ENCODE assay signal across 9 mouse cellular contexts in the genomic region with DNA sequence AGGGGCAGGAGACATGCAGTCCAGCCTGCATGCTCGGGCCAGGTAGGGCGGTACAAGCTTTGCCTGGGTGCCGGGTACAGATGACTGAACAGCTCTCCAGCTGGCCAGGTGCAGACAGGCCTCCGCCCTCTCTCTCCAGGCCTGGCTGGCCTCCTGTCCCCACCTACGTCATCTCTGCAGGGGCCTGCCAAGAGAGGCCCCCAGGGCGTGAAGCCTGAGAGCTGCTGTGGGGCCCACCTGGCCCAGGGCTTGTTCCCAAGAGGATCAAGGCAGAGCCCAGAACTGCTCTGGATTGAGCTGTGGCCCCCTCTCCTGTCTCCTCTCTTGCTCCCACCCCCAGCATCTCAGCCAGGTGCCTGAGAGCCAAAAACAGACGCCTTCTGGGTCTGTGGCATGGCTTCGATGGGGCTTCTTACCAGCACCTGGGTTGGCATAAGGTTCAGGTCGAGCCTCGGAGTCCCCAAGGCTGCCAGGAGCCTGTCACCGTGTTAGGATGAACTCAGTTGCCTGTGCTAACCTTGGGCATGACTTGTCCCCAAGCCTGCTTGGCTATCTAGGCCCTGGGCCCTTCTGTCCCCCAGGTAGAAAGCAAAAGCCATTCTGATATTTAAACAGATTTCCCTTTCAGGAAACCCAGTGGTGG. TPM values are rescaled to one million over a fixed set of nuclear protein-coding genes. Genes with fewer than 3 reads are reported as not detected.
A peak's percentile ranks its signal among the peaks of the same experiment; 100 is the strongest.
DNase-seq lines count a peak whose midpoint lies in the region; ATAC-seq lines count a peak whose summit lies in the region.
"Had no signal": no experiment of that assay in that cellular context is flagged by ENCODE, and none has a peak within 500 bp of the region (broad histone marks: within the 10 kb centered on the region; RNA-seq: fewer than 3 reads in every experiment).

No protein-coding gene starts in this region.

- ATAC-seq in hindbrain, embryonic 16.5 days: no peak
- no peak for ATAC-seq in limb, embryonic 12.5 days (ENCODE audit: insufficient number of reproducible peaks, insufficient read depth, low FRiP score, low TSS enrichment, low read depth)
- ATAC-seq: forebrain, embryonic 15.5 days had no signal

- 84% methylated on average over 11 of the region's 11 CpGs for WGBS in hindbrain, embryonic 10.5 days
- WGBS in hindbrain, embryonic 16.5 days: 74% methylated on average over 11 of the region's 11 CpGs
- WGBS in limb, embryonic 12.5 days: 64% methylated on average over 11 of the region's 11 CpGs

- H3K9ac ChIP-seq in hindbrain, embryonic 16.5 days (ENCODE audit: low read depth, low read length): no peak overlapping the region
- H3K9ac ChIP-seq in limb, embryonic 12.5 days (replicated peaks): peak overlapping the region; percentile 35
- H3K9ac ChIP-seq: forebrain, embryonic 15.5 days had no signal

- peak overlapping the region; percentile 41; the same call in 1 of the 2 replicates for H3K27ac ChIP-seq in hindbrain, embryonic 10.5 days
- H3K27ac ChIP-seq in hindbrain, embryonic 16.5 days (ENCODE audit: low read depth, low read length): no peak overlapping the region
- H3K27ac ChIP-seq in limb, embryonic 12.5 days: 0 out of 2 replicates have a peak overlapping the region, but pooled peaks have one; percentile 35
- H3K27ac ChIP-seq: forebrain, embryonic 15.5 days had no signal

- no peaks in the 10 kb centered on the region for H3K9me3 ChIP-seq in hindbrain, embryonic 10.5 days
- H3K9me3 ChIP-seq in hindbrain, embryonic 16.5 days (ENCODE audit: control insufficient read depth, low read length): no peaks in the 10 kb centered on the region
- no peaks in the 10 kb centered on the region for H3K9me3 ChIP-seq in limb, embryonic 12.5 days
- H3K9me3 ChIP-seq: forebrain, embryonic 15.5 days had no signal

- no peak overlapping the region for H3K4me3 ChIP-seq in hindbrain, embryonic 10.5 days
- no peak overlapping the region for H3K4me3 ChIP-seq in hindbrain, embryonic 16.5 days (ENCODE audit: low read length)
- no peak overlapping the region for H3K4me3 ChIP-seq in limb, embryonic 12.5 days (replicated peaks)
- H3K4me3 ChIP-seq: forebrain, embryonic 15.5 days had no signal

- H3K27me3 ChIP-seq in hindbrain, embryonic 10.5 days (ENCODE audit: insufficient read depth, poor library complexity, severe bottlenecking): no peaks in the 10 kb centered on the region; the same call in 1 of the 2 replicates
- no peaks in the 10 kb centered on the region for H3K27me3 ChIP-seq in hindbrain, embryonic 16.5 days (replicated peaks; ENCODE audit: control insufficient read depth, insufficient read depth, low read length)
- H3K27me3 ChIP-seq in limb, embryonic 12.5 days: no peaks in the 10 kb centered on the region
- H3K27me3 ChIP-seq: forebrain, embryonic 15.5 days had no signal

- 0 out of 2 replicates have a peak, but pooled peaks cover 9% of the 10 kb centered on the region for H3K36me3 ChIP-seq in hindbrain, embryonic 10.5 days
- peaks cover 3% of the 10 kb centered on the region; the same call in 1 of the 2 replicates for H3K36me3 ChIP-seq in hindbrain, embryonic 16.5 days (ENCODE audit: control insufficient read depth, insufficient read depth, low read length)
- H3K36me3 ChIP-seq in limb, embryonic 12.5 days: peaks cover 17% of the 10 kb centered on the region

- H3K4me2 ChIP-seq in hindbrain, embryonic 16.5 days (ENCODE audit: low read length): no peak overlapping the region
- H3K4me2 ChIP-seq in limb, embryonic 12.5 days: no peak overlapping the region
- H3K4me2 ChIP-seq: forebrain, embryonic 15.5 days had no signal

- DNase-seq in hindbrain, embryonic 10.5 days (ENCODE audit: low spot score): no peak
- DNase-seq in cerebellum, adult 9-11 months: peak; percentile 77
- peak; percentile 49 for DNase-seq in kidney, adult 11 months
- no peak for DNase-seq in left cerebral cortex, adult 18-20 months (ENCODE audit: low spot score in 2 of 2)
- DNase-seq in gastrocnemius, adult 8-10 months (ENCODE audit: low spot score in 2 of 2): no peak
- DNase-seq in embryo, embryonic 10.5 days (ENCODE audit: low spot score): no peak

- H3K4me1 ChIP-seq in hindbrain, embryonic 10.5 days (replicated peaks): peaks cover 50% of the 10 kb centered on the region
- peaks cover 22% of the 10 kb centered on the region for H3K4me1 ChIP-seq in hindbrain, embryonic 16.5 days (ENCODE audit: control insufficient read depth, insufficient read depth, low read depth, low read length)
- H3K4me1 ChIP-seq in limb, embryonic 12.5 days (replicated peaks): peaks cover 38% of the 10 kb centered on the region

RNA-seq across cellular contexts. Expression of a gene that starts 32.8 kb away (rescaled TPM):
- polyA plus RNA-seq in hindbrain, embryonic 10.5 days (2016; fragmentation: Nextera tagmentation; extraction: Ambion mirVana): 14.8 and 16.7 TPM in 2 replicates
- 45.9 and 55.1 TPM in 2 replicates for polyA plus RNA-seq in hindbrain, embryonic 16.5 days (2015; fragmentation: Nextera tagmentation; extraction: Ambion mirVana)
- polyA plus RNA-seq in limb, embryonic 12.5 days (2016; fragmentation: Nextera tagmentation; extraction: Ambion mirVana): 18.4 and 24.8 TPM in 2 replicates
- total RNA-seq in left cerebral cortex, adult 18-20 months (2021): 100 to 1,000 TPM; 152 to 154 TPM
- 10 to 100 TPM in 1 of 4 experiments, 1 to 10 TPM in 3; 7.1 to 15.3 (median 7.6) TPM for total RNA-seq in gastrocnemius, adult 8-10 months (2022)

RNA-seq across cellular contexts. Expression of a gene that starts 33.2 kb away (rescaled TPM):
- polyA plus RNA-seq in hindbrain, embryonic 10.5 days (2016; fragmentation: Nextera tagmentation; extraction: Ambion mirVana): 0.27 and 0.38 TPM in 2 replicates
- 0.58 and 2.8 TPM in 2 replicates for polyA plus RNA-seq in hindbrain, embryonic 16.5 days (2015; fragmentation: Nextera tagmentation; extraction: Ambion mirVana)
- polyA plus RNA-seq in limb, embryonic 12.5 days (2016; fragmentation: Nextera tagmentation; extraction: Ambion mirVana): 2.8 and 5.8 TPM in 2 replicates
- total RNA-seq in left cerebral cortex, adult 18-20 months (2021): under 1 TPM; 0.30 to 0.33 TPM
- 10 to 100 TPM in 2 of 4 experiments, 1 to 10 TPM in 2; 2.7 to 16.7 (median 8.4) TPM for total RNA-seq in gastrocnemius, adult 8-10 months (2022)

RNA-seq across cellular contexts. Expression of a gene that starts 53.5 kb away (rescaled TPM):
- polyA plus RNA-seq in hindbrain, embryonic 10.5 days (2016; fragmentation: Nextera tagmentation; extraction: Ambion mirVana): 19.0 and 25.0 TPM in 2 replicates
- polyA plus RNA-seq in hindbrain, embryonic 16.5 days (2015; fragmentation: Nextera tagmentation; extraction: Ambion mirVana): 7.4 and 10.1 TPM in 2 replicates
- 32.5 and 34.3 TPM in 2 replicates for polyA plus RNA-seq in limb, embryonic 12.5 days (2016; fragmentation: Nextera tagmentation; extraction: Ambion mirVana)
- 10 to 100 TPM; 64.1 to 73.7 TPM for total RNA-seq in left cerebral cortex, adult 18-20 months (2021)
- 10 to 100 TPM; 29.7 to 32.7 (median 30.8) TPM for total RNA-seq in gastrocnemius, adult 8-10 months (2022)

Comparison
In these comparisons a context has a peak if more than half of its experiments do, and no peak if none do; other contexts are left out.
1. DNase-seq: peak in cerebellum, adult 9-11 months (single experiment) and kidney, adult 11 months (single experiment); none in hindbrain, embryonic 10.5 days (single experiment), left cerebral cortex, adult 18-20 months (0 of 2), gastrocnemius, adult 8-10 months (0 of 2) and embryo, embryonic 10.5 days (single experiment).